Mouse (Mus musculus): ENCODE results near the gene 4930470P17Rik.

DNA sequence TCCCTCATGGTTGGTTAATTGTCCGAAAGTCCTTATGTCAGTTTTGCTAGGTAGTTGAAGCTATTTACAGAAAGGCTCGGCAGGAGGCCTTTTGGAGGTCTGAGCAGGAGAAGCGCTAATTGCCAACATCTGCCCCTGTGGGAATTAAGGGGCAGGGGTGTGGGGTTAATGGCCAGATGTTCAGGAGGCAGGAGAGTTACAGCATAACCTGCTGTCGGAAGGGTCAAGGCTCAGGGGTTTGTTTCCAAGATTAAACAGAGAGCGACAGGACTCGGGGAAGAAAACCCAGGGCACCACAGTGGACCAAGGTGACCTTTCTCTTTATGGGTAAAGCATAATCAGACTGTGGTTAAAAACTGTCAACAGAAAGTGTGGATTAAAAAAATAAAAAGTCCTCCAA lies 54.3 kb downstream of the 4930470P17Rik start:
- TF ChIP-seq CTCF (IDR thresholded peaks at IDR 0.05) (no peak), POLR2A (IDR thresholded peaks at IDR 0.05; ENCODE audit: insufficient read depth, low read depth, low read length) (no peak), EP300 (IDR thresholded peaks at IDR 0.05; ENCODE audit: insufficient read depth, low read depth, low read length) (no peak)

Data from heart, adult 2 months (tissue).